Mouse (Mus musculus) thymus, adult 2 months (tissue): ENCODE measurements around the gene Boc. TPM values are rescaled to one million over a fixed set of nuclear protein-coding genes. Genes with fewer than 3 reads are reported as not detected.

Experiments used
- DNase-seq: peaks from one replicate; pipeline ENCODE4 v3.0.0; 2021
- H3K27ac ChIP-seq: fragments of 200-500 bp; 2 replicates; pipeline ENCODE4 v1.5.1; 2012; ENCODE audit warnings: low read length, control low read depth; ENCODE audit not compliant: control insufficient read depth, insufficient read depth
- H3K27me3 ChIP-seq: fragments of 200-500 bp; 2 replicates; pipeline ENCODE4 v1.6.1; 2012; ENCODE audit warnings: mild to moderate bottlenecking, low read length, moderate library complexity, mixed read lengths; ENCODE audit not compliant: control insufficient read depth, insufficient read depth
- H3K36me3 ChIP-seq: fragments of 200-500 bp; 2 replicates; pipeline ENCODE4 v1.6.1; 2012; ENCODE audit warnings: mild to moderate bottlenecking, low read length, moderate library complexity; ENCODE audit not compliant: control insufficient read depth, insufficient read depth
- H3K4me1 ChIP-seq: fragments of 200-500 bp; replicated peaks from 2 replicates; pipeline ENCODE4 v1.6.1; 2012; ENCODE audit warnings: low read length; ENCODE audit not compliant: control insufficient read depth, insufficient read depth
- H3K4me3 ChIP-seq: fragments of 200-500 bp; 2 replicates; pipeline ENCODE4 v1.5.1; 2012; ENCODE audit warnings: mild to moderate bottlenecking, low read length, control low read depth, moderate library complexity; ENCODE audit not compliant: control insufficient read depth, insufficient read depth
- CTCF ChIP-seq: fragments of 200-500 bp; IDR thresholded peaks from 2 replicates; pipeline ENCODE4 v1.5.1; 2012; ENCODE audit warnings: mild to moderate bottlenecking, control low read depth, low read length, moderate library complexity, borderline replicate concordance; ENCODE audit not compliant: control insufficient read depth, poor library complexity, insufficient read depth; ENCODE audit errors: extremely low read depth
- POLR2A ChIP-seq: fragments of 200-500 bp; IDR thresholded peaks from 2 replicates; pipeline ENCODE4 v1.6.1; 2012; ENCODE audit warnings: mild to moderate bottlenecking, low read length, control low read depth, moderate library complexity; ENCODE audit not compliant: control insufficient read depth, poor library complexity, insufficient read depth; ENCODE audit errors: extremely low read depth
- WGBS: fragments of 180-500 bp; shearing (Covaris S2); methylation state at CpG from one replicate; pipeline ENCODE4 v1.1.7; 2018; 5-methylcytosine and 5-hydroxymethylcytosine counted together
- polyA plus RNA-seq: library from polyadenylated mRNA; depleted of rRNA; stranded (reverse); fragments of >200 nt; gene quantifications from 2 replicates; pipeline ENCODE4 v1.2.3, GENCODE M21; 2012

Gene Boc
- polyA plus RNA-seq, 1 experiment: 14.6 TPM

DNA sequence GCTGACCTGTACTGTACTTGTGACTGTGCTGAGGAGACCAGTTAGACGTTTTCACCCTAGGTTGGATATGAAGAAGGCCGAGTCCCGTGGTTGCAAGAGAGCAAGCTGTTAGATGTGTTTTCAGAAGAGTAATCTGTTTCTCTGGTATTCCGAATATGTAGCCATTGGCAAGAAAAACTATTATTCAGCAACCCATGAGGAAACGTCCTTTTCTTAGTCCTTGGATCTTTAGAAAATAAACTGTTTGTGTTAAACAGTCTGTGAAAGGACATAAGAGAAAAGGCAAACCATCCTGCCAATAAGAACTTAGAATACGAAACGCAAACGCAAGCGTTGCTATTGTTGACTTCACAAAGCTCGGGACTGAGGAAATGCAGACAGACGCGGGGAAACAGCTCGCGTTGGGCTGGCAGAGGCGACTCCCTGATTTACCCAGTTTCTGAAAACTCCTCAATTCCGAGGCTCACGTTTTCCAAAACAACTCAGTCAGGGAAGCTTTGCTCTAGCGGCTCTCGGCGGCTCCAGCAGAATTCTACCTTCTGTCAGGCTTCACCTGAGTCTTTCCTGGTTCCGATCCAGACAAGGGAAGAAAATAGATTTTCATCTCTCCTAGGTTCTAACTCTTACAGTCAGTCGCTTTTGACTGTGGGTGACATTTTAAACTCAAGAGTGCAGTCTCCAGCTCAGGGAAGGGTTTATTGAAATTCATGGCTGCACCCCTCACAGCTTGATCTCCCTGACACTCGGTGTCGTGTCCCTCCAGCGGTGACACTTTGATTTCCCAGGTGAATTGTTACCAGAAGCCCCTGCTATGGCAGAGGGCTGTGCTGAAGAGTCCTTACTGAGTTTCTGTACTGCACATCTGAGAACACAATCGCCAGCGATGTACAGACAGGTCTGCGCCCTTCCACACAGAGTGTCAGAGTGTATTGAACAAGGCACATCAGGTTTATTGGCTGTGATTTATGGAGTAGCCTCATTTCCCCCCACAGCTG, 76.8 kb downstream of the Boc start:
- WGBS: 80% methylated on average over 28 of the region's 28 CpGs
- TF ChIP-seq POLR2A (no peak), CTCF (no peak)
- H3K27me3 ChIP-seq: no peaks in the 10 kb centered on the region

DNA sequence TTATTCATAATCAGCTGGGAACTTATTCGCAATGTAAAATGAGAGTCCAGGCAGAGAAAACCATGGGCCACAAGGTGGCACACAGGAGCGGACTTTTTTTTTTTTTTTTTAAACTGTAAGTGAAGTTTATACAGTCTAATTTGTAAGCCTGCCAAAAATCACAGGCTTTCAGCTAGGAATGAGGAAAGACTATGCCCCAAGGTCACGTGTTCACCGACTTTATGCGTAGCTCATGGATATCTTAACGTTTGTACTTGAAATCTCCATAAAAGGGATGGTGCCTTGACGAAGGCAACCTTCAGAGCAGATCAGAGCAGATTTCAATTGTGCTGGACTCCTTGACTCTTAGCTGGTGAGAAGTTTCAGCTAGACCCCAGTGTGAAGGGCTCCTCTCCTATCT, 78.1 kb downstream of the Boc start:
- no peak overlapping the region for H3K27ac ChIP-seq
- H3K4me3 ChIP-seq: no peak overlapping the region

More for the DNA sequence above, 76.8 kb downstream of the Boc start:
- Histone ChIP-seq H3K27ac (no peak overlapping the region), H3K4me1 (no peaks in the 10 kb centered on the region), H3K4me3 (no peak overlapping the region), H3K36me3 (no peaks in the 10 kb centered on the region)
- no peak for DNase-seq

DNA sequence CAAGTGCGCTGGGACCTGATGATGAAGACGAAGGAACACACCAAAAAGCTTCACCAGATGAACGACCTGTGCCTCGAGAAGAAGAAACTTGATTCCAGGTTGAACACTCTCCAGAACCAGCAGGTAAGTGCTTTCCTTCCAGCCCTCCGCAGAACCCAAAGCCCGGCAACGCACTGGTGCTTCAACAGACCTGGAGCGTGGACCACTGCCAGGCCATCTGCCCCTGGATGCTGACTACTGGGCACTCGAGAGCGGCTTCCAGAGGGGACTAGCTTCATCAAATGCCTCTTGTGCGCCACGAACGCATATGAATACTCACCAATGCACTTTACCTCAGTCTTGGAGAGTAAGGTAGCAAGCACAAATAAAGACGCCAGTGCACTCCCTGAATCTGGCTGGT, 78.8 kb downstream of the Boc start:
- Histone ChIP-seq H3K4me3 (no peak overlapping the region), H3K27me3 (no peaks in the 10 kb centered on the region), H3K36me3 (no peaks in the 10 kb centered on the region), H3K27ac (no peak overlapping the region), H3K4me1 (no peaks in the 10 kb centered on the region; the same call in 1 of the 2 replicates)
- TF ChIP-seq POLR2A (no peak), CTCF (no peak)
- WGBS: 92% methylated on average over 14 of the region's 14 CpGs
- DNase-seq: no peak

More for the DNA sequence above, 78.1 kb downstream of the Boc start:
- H3K4me1 ChIP-seq: no peaks in the 10 kb centered on the region
- H3K36me3 ChIP-seq: no peaks in the 10 kb centered on the region
- 43% methylated on average over 7 of the region's 7 CpGs for WGBS
- H3K27me3 ChIP-seq: no peaks in the 10 kb centered on the region
- no peak for DNase-seq
- TF ChIP-seq POLR2A (no peak), CTCF (no peak)

DNA sequence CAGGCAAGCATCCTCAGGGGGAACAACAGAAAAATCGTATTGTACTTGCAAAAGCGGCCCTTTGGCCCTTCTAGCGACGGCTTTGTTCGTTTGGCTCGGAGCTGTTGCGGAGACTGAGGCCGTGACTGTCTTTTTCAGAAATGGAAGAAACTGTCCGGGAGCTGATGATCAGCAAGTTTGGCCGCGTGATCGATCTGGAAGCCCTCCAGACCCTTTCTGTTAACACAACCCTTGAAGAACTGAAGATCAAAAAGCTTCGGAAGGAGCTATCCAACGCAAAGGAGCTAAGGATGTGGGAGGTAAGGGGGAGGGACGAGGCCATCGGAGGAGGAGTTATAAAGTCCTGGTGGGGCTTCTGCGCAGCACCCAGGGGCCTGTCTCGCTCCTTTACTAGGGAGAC, 79.9 kb downstream of the Boc start:
- no peaks in the 10 kb centered on the region for H3K27me3 ChIP-seq
- H3K36me3 ChIP-seq: no peaks in the 10 kb centered on the region
- H3K27ac ChIP-seq: no peak overlapping the region
- WGBS: 63% methylated on average over 18 of the region's 18 CpGs
- TF ChIP-seq POLR2A: no peak
- TF ChIP-seq CTCF: no peak
- no peak overlapping the region for H3K4me3 ChIP-seq
- DNase-seq: no peak
- H3K4me1 ChIP-seq: no peaks in the 10 kb centered on the region; the same call in 1 of the 2 replicates

DNA sequence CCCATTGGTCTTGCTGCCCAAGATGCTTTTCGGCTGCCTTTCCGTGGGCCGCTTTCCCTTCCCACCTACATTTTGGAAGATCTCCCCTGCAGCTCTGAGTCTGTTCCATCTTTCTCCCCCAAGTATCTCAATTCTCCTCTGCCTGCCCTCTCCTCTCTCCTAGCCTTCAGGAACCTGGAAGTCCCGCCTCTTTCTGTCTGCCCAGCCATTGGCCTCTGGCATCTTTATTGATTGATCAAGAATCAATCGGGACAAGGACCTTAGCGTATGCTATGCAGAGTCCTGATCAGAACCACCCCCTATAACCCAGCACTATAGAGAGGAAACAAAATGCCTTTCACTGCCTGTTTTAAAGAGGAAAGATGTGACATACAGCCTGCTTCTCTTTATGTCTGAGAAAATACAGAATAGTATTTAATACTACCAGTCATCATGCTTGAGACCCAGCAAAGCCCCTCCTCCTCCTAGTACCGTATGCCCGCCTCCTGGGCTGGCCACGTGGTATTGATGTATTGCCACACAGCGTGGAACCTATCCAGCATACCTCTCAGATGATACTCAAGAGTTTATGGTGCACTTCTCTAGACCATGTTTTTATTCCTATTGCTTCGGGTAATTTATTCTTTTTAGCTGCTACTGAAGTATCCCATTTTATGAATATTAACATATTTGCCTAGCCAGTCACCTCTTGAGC, 82.9 kb downstream of the Boc start:
- no peaks in the 10 kb centered on the region; the same call in 1 of the 2 replicates for H3K4me1 ChIP-seq
- no peak overlapping the region for H3K27ac ChIP-seq
- H3K27me3 ChIP-seq: no peaks in the 10 kb centered on the region
- TF ChIP-seq POLR2A (no peak), CTCF (no peak)
- DNase-seq: no peak
- no peaks in the 10 kb centered on the region for H3K36me3 ChIP-seq
- WGBS: 90% methylated on average over 11 of the region's 11 CpGs
- no peak overlapping the region for H3K4me3 ChIP-seq

DNA sequence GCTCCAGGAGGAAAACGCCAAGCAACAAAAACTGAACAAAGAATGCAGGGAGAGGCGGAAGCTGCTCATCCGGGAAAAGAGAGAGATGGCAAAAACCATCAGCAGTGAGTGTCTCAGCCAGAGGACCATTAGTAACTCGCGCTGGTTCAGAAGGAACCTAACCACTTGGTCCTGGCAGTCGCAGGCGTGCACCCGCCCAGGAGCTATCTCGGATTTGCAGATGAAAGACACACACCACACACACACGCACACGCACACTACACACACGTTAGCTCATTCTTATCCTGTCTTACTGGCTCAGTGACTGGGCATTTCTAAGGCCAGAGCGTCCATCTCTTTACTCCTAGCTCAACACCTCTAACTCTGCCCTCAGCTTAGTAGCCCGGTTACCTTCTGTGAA, 83.4 kb downstream of the Boc start:
- Histone ChIP-seq H3K4me1 (no peaks in the 10 kb centered on the region; the same call in 1 of the 2 replicates), H3K36me3 (no peaks in the 10 kb centered on the region), H3K4me3 (no peak overlapping the region), H3K27ac (no peak overlapping the region), H3K27me3 (no peaks in the 10 kb centered on the region)
- TF ChIP-seq POLR2A (no peak), CTCF (no peak)
- WGBS: 90% methylated on average over 14 of the region's 14 CpGs
- no peak for DNase-seq
